Mouse (Mus musculus) layer of hippocampus, postnatal 36 days (tissue): ENCODE data around the gene Hist1h4j. TPM values are rescaled to one million over a fixed set of nuclear protein-coding genes. Genes with fewer than 3 reads are reported as not detected.

ENCODE experiments used
- DNase-seq, 2 experiments: peaks; one replicate each; pipeline ENCODE4 v3.0.0; 2022
- microRNA-seq, 2 experiments: library from miRNA; unstranded; fragments of <30 nt; microRNA quantifications; one replicate each; pipeline ENCODE4 v1.2.0; 2021
- total RNA-seq, 2 experiments: library from RNA; stranded (reverse); gene quantifications; 2 replicates each; pipeline ENCODE4 v1.2.3; 2021

Gene Hist1h4j
- total RNA-seq, 2 experiments from 2014 or later = 15.7 to 17.9 TPM

GRCm38 (mm10) chr13:21781639-21782038, 46.8 kb downstream of the Hist1h4j start:
- DNase-seq = no peak

GRCm38 (mm10) chr13:21782361-21783254, 47.7 kb downstream of the Hist1h4j start:
- peak in 1 of 2 experiments; percentile 58 for DNase-seq

GRCm38 (mm10) chr13:21783255-21783617, 48.4 kb downstream of the Hist1h4j start, which contains the start of gene Hist1h3i:
Hist1h3i (minus strand) TSS chr13:21783370.
- peak in 1 of 2 experiments; percentile 53 for DNase-seq

- DNase-seq = no peak
Observed at GRCm38 (mm10) chr13:21783734-21784161, 48.9 kb downstream of the Hist1h4j start.

GRCm38 (mm10) chr13:21784311-21784710, 49.4 kb downstream of the Hist1h4j start:
- DNase-seq = no peak

Small RNA genes within 50 kb of the gene (microRNA-seq; reads per million reads assigned to microRNA genes)
- gene Gm44357 = 0 reads per million in 2 experiments
- gene Gm44367 = 0 reads per million in 2 experiments
- 0 reads per million in 2 experiments for gene Gm44454

Other genes with a start within 250 kb of the Hist1h4j start
- gene AK157302, start 239.8 kb upstream of the Hist1h4j start, total RNA-seq = 10 to 100 TPM; 21.6 to 23.2 TPM
- gene Gm11273, start 233.6 kb upstream of the Hist1h4j start, total RNA-seq = 10 to 100 TPM; 49.1 to 63.4 TPM
- gene Zkscan8, start 203.9 kb upstream of the Hist1h4j start, total RNA-seq = 10 to 100 TPM; 18.3 to 19.9 TPM
- gene Olfr1366, start 192.3 kb upstream of the Hist1h4j start, total RNA-seq = not detected
- gene Olfr1535, start 175.2 kb upstream of the Hist1h4j start, total RNA-seq = not detected
- gene Olfr1364, start 153.3 kb upstream of the Hist1h4j start, total RNA-seq = not detected
- not detected for gene Olfr1362, start 121.0 kb upstream of the Hist1h4j start, total RNA-seq
- gene Olfr11, start 92.5 kb upstream of the Hist1h4j start, total RNA-seq = not detected
- gene Olfr1361, start 71.7 kb upstream of the Hist1h4j start, total RNA-seq = not detected
- not detected for gene Olfr1360, start 57.7 kb upstream of the Hist1h4j start, total RNA-seq
- gene Olfr1359, start 37.0 kb upstream of the Hist1h4j start, total RNA-seq = not detected
- 10 to 100 TPM; 20.4 to 37.0 TPM for gene Hist1h2bl, start 18.9 kb upstream of the Hist1h4j start, total RNA-seq
- 10 to 100 TPM; 37.8 to 44.6 TPM for gene Hist1h2ai, start 18.6 kb upstream of the Hist1h4j start, total RNA-seq
- 10 to 100 TPM; 57.9 to 69.3 TPM for gene Hist1h3h, start 17.4 kb upstream of the Hist1h4j start, total RNA-seq
- gene Hist1h2bm, start 13.0 kb upstream of the Hist1h4j start, total RNA-seq = 1 to 10 TPM; 4.3 to 6.2 TPM
- 100 to 1,000 TPM; 266 to 292 TPM for gene Hist1h4k, start 15.4 kb downstream of the Hist1h4j start, total RNA-seq
- gene Hist1h2ak, start 18.8 kb downstream of the Hist1h4j start, total RNA-seq = 10 to 100 TPM; 13.2 to 18.7 TPM
- 10 to 100 TPM in 1 of 2 experiments, 1 to 10 TPM in 1; 5.4 to 10.8 TPM for gene Hist1h2bn, start 19.1 kb downstream of the Hist1h4j start, total RNA-seq
- 1 to 10 TPM; 6.4 to 8.5 TPM for gene Hist1h1b, start 45.6 kb downstream of the Hist1h4j start, total RNA-seq
- gene Hist1h3i, start 48.3 kb downstream of the Hist1h4j start, total RNA-seq = 10 to 100 TPM; 56.6 to 72.6 TPM
- 1 to 10 TPM in 1 of 2 experiments, not detected in 1; 2.6 TPM for gene Hist1h2an, start 52.2 kb downstream of the Hist1h4j start, total RNA-seq
- 10 to 100 TPM in 1 of 2 experiments, 1 to 10 TPM in 1; 7.8 to 11.4 TPM for gene Hist1h2bp, start 52.4 kb downstream of the Hist1h4j start, total RNA-seq
- 10 to 100 TPM; 49.4 to 52.0 TPM for gene Hist1h2bq, start 75.1 kb downstream of the Hist1h4j start, total RNA-seq
- gene Hist1h2ao, start 75.4 kb downstream of the Hist1h4j start, total RNA-seq = 10 to 100 TPM in 1 of 2 experiments, not detected in 1; 19.5 TPM
- 100 to 1,000 TPM; 229 to 282 TPM for gene Hist1h4m, start 76.7 kb downstream of the Hist1h4j start, total RNA-seq
- 10 to 100 TPM; 29.3 to 57.3 TPM for gene Hist1h4n, start 97.1 kb downstream of the Hist1h4j start, total RNA-seq
- gene Hist1h2ap, start 98.4 kb downstream of the Hist1h4j start, total RNA-seq = 10 to 100 TPM; 34.7 to 45.0 TPM
- 10 to 100 TPM; 49.6 to 51.2 TPM for gene Hist1h2br, start 98.7 kb downstream of the Hist1h4j start, total RNA-seq
- gene Zfp184, start 210.0 kb downstream of the Hist1h4j start, total RNA-seq = 1 to 10 TPM; 2.6 to 5.2 TPM
- gene Pom121l2, start 246.1 kb downstream of the Hist1h4j start, total RNA-seq = not detected